Mouse (Mus musculus) cerebellum, postnatal 10 days (tissue): ENCODE measurements at regions not wholly inside any gene's neighbourhood (a gene's known extent, or its start where the extent isn't known, plus 50 kb on each side); places are given as distances from the start of the nearest gene placed in this dataset.

ENCODE experiments used
- DNase-seq, 2 experiments: peaks; one replicate each; pipeline ENCODE4 v3.0.0; 2021; ENCODE audit warnings: mixed read lengths in 2 of 2

DNA sequence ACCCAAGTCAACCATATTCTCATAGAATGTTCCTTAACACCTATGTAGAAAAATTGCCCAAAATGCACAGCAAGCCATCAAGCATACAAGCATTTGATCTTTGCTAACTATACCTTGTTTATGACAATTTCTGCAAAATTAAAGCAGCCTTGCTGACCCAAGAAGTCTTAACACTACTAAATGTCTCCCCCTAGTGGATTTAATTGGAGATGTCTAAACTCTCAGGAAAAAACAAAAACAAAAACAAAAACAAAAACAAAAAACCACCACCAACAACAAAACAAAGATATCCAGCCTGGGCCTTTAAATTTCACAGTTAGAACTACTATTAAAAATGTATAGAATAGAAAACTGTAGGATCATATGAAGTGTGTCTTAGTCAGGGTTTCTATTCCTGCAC is 69.8 kb upstream of the Nudt7 start:
- peak in 1 of 2 experiments; percentile 61 for DNase-seq

DNA sequence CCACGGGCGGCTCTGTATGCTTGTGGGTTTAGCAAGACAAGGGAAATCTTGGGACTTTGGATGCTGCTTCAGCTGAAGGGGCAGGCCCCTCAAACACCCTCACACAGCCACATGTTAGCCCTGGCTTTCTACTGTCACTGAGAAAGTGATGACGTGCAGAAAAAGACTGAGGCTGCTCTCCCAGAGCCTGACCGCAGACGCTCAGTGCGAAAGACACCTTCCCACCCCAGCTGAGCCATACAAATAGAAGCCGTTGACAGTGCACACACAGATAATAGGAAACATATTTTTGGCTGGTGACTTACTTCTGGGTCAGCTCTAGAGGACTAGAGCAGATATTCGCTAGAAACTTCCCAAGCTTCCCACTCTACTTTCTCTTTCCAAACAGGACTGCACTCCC is 61.0 kb upstream of the Nudt7 start:
- no peak for DNase-seq

DNA sequence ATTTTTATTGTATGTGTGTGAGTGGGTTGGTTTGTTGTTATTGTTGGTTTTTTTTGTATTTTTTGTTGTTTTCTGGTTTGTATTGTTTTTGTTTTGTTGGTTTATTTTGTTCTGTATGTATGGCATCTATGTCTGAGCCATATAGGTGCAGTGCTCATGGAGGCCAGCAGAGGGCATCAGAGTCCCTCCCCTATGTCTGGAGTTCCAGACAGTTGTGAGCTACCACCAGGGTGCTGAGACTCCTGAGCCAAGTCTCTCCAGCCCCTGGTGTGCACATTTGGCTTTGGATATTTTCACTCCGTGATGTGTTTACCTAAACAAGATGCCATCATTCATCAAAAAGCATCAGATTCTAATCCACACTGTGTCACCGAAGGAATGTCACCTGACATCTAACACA is 59.2 kb upstream of the Nudt7 start:
- DNase-seq, result peak; percentile 65 to 67

DNA sequence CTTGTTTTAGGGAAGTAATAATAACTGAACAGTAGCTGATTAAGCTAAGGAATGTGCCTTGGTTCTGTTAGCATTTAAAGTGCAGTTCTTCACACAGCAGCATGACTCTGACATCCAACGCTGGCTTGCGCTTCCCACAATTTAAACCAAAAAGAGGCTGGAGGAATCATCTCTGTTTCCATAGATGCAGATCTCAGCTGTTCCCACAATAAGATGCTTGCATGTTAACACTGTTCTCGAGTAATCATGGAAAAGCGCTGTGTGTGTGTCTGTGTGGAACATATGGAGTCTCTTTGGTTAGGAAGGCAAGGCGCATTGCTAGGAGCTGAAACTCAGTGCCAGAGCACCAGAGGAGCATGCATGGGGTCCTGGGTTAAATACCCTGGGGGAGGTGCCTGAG is 56.7 kb upstream of the Nudt7 start:
- no peak for DNase-seq

DNA sequence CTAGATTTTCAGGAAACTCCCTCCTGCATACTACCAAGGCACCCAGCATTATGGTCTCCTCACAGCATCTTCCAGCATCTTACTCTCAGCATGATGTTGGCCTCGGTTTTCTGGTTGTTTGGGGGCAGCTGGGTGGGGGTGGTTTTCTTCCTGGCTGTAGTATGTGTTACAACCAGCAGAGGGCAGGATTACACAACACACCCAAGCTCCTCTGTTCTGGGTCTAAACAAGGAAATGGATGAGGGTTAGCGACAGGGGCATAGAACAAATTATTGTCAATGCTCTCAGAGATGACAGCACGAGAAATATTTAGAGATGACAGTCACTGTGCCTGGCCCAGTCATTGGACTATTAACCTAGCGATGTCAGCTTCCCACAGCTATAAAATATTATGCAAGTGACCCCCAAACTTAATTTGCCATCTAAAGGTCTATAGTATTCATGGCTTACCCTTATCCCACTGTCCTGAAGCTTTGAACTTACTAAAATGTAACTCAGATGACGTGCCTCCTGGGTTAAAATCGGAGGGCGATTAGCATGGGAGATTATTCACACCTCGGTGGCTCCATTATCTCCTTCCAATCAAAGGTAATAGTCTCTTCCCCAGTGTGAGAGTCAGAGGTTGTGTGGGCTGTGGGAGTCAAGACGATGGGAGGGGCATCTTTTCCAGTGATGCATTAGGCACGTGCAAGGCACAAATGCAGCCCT is 52.2 kb upstream of the Nudt7 start:
- DNase-seq, result peak; percentile 84 to 86

DNA sequence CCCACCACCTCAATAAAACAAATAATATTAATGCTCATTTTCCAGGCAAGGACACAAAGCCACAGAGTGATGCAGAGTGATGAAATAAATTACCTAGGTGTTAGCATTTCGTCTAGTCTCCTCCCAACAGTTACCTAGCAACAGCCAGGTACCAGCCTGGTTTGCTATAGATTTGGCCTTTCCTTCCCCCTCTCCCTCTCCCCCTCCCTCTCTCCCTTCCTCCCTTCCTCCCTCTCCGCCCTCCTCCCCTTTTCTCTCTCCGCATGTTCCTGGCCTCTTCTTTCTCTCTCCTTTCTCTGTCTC is 51.6 kb upstream of the Nudt7 start:
- no peak for DNase-seq
